Mouse (Mus musculus): ENCODE data around the gene Dnaic2. TPM values are rescaled to one million over a fixed set of nuclear protein-coding genes. Genes with fewer than 3 reads are reported as not detected.

Gene Dnaic2
- total and polyA plus RNA-seq, 3 experiments, result 0.59 to 0.93 (median 0.83) TPM

DNA sequence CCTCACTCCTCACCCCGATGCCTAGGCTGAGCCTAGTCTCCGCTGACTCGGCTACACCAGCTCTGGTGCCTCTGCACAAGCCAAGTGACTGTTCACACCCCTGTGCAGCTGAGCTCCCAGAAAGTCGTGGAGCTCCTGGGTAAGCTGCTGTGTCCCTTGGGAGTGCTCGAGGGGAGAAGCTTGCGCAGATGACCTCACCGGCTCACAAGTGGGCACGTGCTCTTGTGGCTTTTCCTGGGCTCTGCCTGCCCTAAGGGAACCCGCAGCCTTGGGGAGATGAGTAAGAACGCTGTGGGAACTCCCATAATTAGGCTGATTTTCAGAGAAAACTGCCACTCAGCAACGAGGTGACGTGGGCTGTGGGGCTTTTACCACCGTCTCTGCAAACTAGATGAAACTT is 4.2 kb upstream of the Dnaic2 start (continued):
- TF ChIP-seq ZC3H11A (IDR thresholded peaks at IDR 0.05; ENCODE audit: low read depth, low read length) (no peak), MEF2A (IDR thresholded peaks at IDR 0.05; ENCODE audit: borderline replicate concordance, low read depth, low read length) (peak; percentile 28; the same call in 1 of the 2 replicates), JUN (IDR thresholded peaks at IDR 0.05; ENCODE audit: insufficient read depth, low read depth, low read length) (peak; percentile 68; the same call in 1 of the 2 replicates), ZMIZ1 (IDR thresholded peaks at IDR 0.05; ENCODE audit: low read depth, low read length) (no peak), UBTF (IDR thresholded peaks at IDR 0.05; ENCODE audit: low read depth, low read length) (no peak), JUND (conservative IDR thresholded peaks at IDR 0.05; ENCODE audit: low read depth, low read length) (no peak), POLR2AphosphoS2 (IDR thresholded peaks at IDR 0.05; ENCODE audit: low read depth, low read length) (no peak), NELFE (IDR thresholded peaks at IDR 0.05; ENCODE audit: low read depth, low read length) (no peak), GABPA (IDR thresholded peaks at IDR 0.05; ENCODE audit: insufficient replicate concordance, low read depth, low read length) (no peak), PAX5 (IDR thresholded peaks at IDR 0.05; ENCODE audit: low read length) (no peak)

DNA sequence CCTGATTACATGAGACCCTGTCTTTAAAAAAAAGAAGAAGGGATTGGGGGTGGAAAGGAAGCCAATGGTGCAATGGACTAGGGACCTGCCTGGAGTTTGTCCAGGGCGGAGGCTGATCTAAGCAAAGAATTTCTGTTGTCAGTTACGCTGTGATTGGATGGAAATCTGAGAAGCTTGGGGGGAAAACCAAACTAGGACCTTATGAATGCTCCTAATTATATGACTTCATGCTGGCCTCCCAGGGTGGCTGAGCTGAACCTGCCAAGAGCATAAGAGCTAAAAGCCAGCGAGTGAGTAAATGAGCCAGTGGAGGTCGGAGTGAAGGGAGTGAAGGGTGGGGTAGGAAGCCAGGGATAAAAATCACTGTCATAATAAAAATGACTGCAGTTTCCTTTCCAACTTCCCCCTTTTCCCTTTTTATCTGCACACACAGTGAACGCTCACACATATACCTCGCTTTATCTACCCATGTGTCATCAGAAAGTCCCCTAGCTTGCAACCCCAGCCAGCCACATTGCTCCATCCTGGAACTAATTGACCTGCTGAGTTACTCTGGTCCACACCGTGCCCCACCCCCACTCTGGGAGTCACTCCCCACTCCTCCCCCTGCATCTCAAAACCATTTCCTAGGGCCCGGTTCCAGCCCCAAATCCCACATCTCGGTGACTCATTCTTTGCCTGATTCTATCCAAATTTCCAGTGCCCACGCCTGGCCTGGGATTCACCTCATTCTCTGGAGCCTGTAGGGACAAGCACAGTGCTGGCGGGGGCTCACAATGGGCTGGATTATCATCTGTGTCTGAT is 2.2 kb upstream of the Dnaic2 start:
- dilution Hi-C loops (cut with MboI; ENCODE audit: extremely low pct_ligation_motif_present, extremely low pct_unique_long_range_greater_than_20kb, low sequenced_read_pairs) (no loop called here), in situ Hi-C loops (cut with MboI; ENCODE audit: low pct_ligation_motif_present, low pct_unique_long_range_greater_than_20kb, low sequenced_read_pairs) (no loop called here)
- Histone ChIP-seq H3K4me2 (ENCODE audit: insufficient read depth, low read depth, poor library complexity, severe bottlenecking) (no peak overlapping the region), H3K9ac (ENCODE audit: insufficient read depth, low read depth) (no peak overlapping the region), H3K79me2 (replicated peaks; ENCODE audit: control insufficient read depth, extremely low read depth, insufficient read depth, poor library complexity, severe bottlenecking) (no peaks in the 10 kb centered on the region), H3K4me1 (ENCODE audit: control insufficient read depth in 1 of 2, insufficient read depth in 2 of 2) (peaks cover 15 to 18% of the 10 kb centered on the region in 2 experiments), H3K9me3 (replicated peaks; ENCODE audit: low read length) (peaks cover 8% of the 10 kb centered on the region), H3K27ac (ENCODE audit: insufficient read depth, low read depth) (no peak overlapping the region), H3K36me3 (replicated peaks in 1 of 2; ENCODE audit: control insufficient read depth in 1 of 2, insufficient read depth in 1 of 2, low read length in 1 of 2) (no peaks in the 10 kb centered on the region), H3K4me3 (replicated peaks in 1 of 3; ENCODE audit: low read depth in 2 of 3, low read length in 2 of 3, poor library complexity in 1 of 3) (no peak overlapping the region), H3K27me3 (replicated peaks) (peaks cover 21% of the 10 kb centered on the region)
- TF ChIP-seq MAFK (IDR thresholded peaks at IDR 0.05; ENCODE audit: insufficient replicate concordance, low read length), result no peak
- TF ChIP-seq MEF2A (IDR thresholded peaks at IDR 0.05; ENCODE audit: borderline replicate concordance, low read depth, low read length), result no peak
- TF ChIP-seq CTCF (conservative IDR thresholded peaks at IDR 0.05 in 1 of 2, IDR thresholded peaks at IDR 0.05 in 1 of 2; ENCODE audit: low read depth in 2 of 2, low read length in 2 of 2), result no peak
- no peak for TF ChIP-seq SIN3A (IDR thresholded peaks at IDR 0.05; ENCODE audit: low read length)
- no peak for TF ChIP-seq ELF1 (IDR thresholded peaks at IDR 0.05; ENCODE audit: low read depth, low read length)
- no peak for DNase-seq (ENCODE audit: extremely low read depth)

DNA sequence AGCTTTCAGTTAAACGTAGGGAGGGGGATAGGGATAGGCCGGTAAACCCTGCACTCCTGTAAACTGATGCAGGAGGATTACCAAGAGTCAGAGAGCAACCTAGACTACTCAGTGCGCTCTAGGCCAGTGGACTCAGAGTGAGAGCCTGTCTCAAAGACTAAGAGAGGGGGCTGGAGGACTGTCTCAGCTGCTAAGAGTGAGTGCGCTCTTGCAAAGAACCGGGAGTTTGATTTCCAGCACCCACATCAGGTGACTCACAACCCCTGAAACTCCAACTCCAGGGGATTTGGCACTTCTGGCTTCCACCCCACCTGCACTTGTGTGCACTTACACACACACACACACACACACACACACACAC is 598 bp downstream of the Dnaic2 start:
- TF ChIP-seq MAZ (IDR thresholded peaks at IDR 0.05; ENCODE audit: low read depth, low read length) (no peak), CTCF (conservative IDR thresholded peaks at IDR 0.05 in 1 of 2, IDR thresholded peaks at IDR 0.05 in 1 of 2; ENCODE audit: low read depth in 2 of 2, low read length in 2 of 2) (no peak), ETS1 (conservative IDR thresholded peaks at IDR 0.05; ENCODE audit: low read depth, low read length) (no peak), RCOR1 (conservative IDR thresholded peaks at IDR 0.05; ENCODE audit: low read depth, low read length) (no peak), MYC (IDR thresholded peaks at IDR 0.05; ENCODE audit: low read depth, low read length) (no peak), GABPA (IDR thresholded peaks at IDR 0.05; ENCODE audit: insufficient replicate concordance, low read depth, low read length) (no peak), POLR2AphosphoS2 (IDR thresholded peaks at IDR 0.05; ENCODE audit: low read depth, low read length) (no peak), CHD1 (IDR thresholded peaks at IDR 0.05; ENCODE audit: low read depth, low read length) (no peak), MAX (IDR thresholded peaks at IDR 0.05; ENCODE audit: low read length) (no peak), NELFE (IDR thresholded peaks at IDR 0.05; ENCODE audit: low read depth, low read length) (no peak), NRF1 (IDR thresholded peaks at IDR 0.05; ENCODE audit: low read depth, low read length) (no peak), ZNF384 (IDR thresholded peaks at IDR 0.05; ENCODE audit: low read depth, low read length) (no peak)
- Histone ChIP-seq H3K79me2 (replicated peaks; ENCODE audit: control insufficient read depth, extremely low read depth, insufficient read depth, poor library complexity, severe bottlenecking) (no peaks in the 10 kb centered on the region), H3K9me3 (replicated peaks; ENCODE audit: low read length) (peaks cover 8% of the 10 kb centered on the region), H3K4me3 (replicated peaks in 1 of 3; ENCODE audit: low read depth in 2 of 3, low read length in 2 of 3, poor library complexity in 1 of 3) (no peak overlapping the region), H3K4me1 (ENCODE audit: control insufficient read depth in 1 of 2, insufficient read depth in 2 of 2) (peaks cover 11 to 14% of the 10 kb centered on the region in 2 experiments), H3K36me3 (replicated peaks in 1 of 2; ENCODE audit: control insufficient read depth in 1 of 2, insufficient read depth in 1 of 2, low read length in 1 of 2) (no peaks in the 10 kb centered on the region), H3K27ac (ENCODE audit: insufficient read depth, low read depth) (no peak overlapping the region), H3K27me3 (replicated peaks) (peaks cover 23% of the 10 kb centered on the region), H3K4me2 (ENCODE audit: insufficient read depth, low read depth, poor library complexity, severe bottlenecking) (peak overlapping the region; percentile 64; the same call in 1 of the 2 replicates), H3K9ac (ENCODE audit: insufficient read depth, low read depth) (no peak overlapping the region)
- no peak for DNase-seq (ENCODE audit: extremely low read depth)
- dilution Hi-C loops (cut with MboI; ENCODE audit: extremely low pct_ligation_motif_present, extremely low pct_unique_long_range_greater_than_20kb, low sequenced_read_pairs), result no loop called here
- in situ Hi-C loops (cut with MboI; ENCODE audit: low pct_ligation_motif_present, low pct_unique_long_range_greater_than_20kb, low sequenced_read_pairs), result no loop called here
